Mouse (Mus musculus): ENCODE measurements at regions not wholly inside any gene's neighbourhood (a gene's known extent, or its start where the extent isn't known, plus 50 kb on each side); places are given as distances from the start of the nearest gene placed in this dataset.

- TF ChIP-seq CTCF (IDR thresholded peaks at IDR 0.05; ENCODE audit: borderline replicate concordance, insufficient read depth, low read depth, low read length) (no peak), POLR2A (IDR thresholded peaks at IDR 0.05; ENCODE audit: borderline replicate concordance, insufficient read depth, low read length) (no peak)
Measured at GRCm38 (mm10) chr13:60256997-60257396, 79.8 kb upstream of the Gas1 start.

Data from cerebellum, adult 2 months (tissue).